Comparison of ENCODE assay signal across 8 mouse cellular contexts in the genomic region with DNA sequence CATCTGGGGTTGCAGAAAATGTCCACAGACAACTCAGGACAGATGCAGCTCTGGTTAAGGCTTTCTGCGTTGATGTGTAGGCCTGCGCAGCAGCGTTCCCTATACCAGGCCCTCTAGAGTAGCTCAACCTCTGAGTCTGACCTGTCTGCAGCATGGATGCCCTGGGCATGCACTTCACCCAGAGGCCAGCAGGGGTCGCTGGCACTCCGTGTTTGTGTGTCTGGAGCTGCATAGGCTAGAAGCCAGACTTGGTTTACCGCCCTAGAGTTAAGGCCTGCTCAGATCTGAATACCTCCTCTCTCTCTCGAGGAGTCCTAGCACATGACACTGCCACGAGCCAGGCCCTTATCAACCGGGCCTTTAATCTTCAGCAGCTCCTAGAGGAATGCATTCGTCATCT.
DNase-seq lines count a peak whose midpoint lies in the region.

No protein-coding gene starts in this region.

- DNase-seq in adipocyte (ENCODE audit: low spot score) = peak; percentile 71
- DNase-seq in embryo, embryonic 10 days (ENCODE audit: low spot score) = peak; percentile 84
- DNase-seq in gastrocnemius, postnatal 10 days = peak; percentile 83
- DNase-seq in induced T-regulatory cell, adult 2 months (ENCODE audit: low read depth) = peak; percentile 78
- peak; percentile 54 to 86 for DNase-seq in left cerebral cortex, adult 8-10 months (ENCODE audit: low spot score in 2 of 2)
- DNase-seq in mesoderm, embryonic 11.5 days (ENCODE audit: low read depth, low spot score) = peak; percentile 87
- peak; percentile 68 for DNase-seq in right cerebral cortex, postnatal 25 days
- DNase-seq in yolk sac, embryonic 10.5 days (ENCODE audit: low spot score) = peak; percentile 75

Comparison
In these comparisons a context has a peak if more than half of its experiments do, and no peak if none do; other contexts are left out.
1. Peak in every context shown above with its lines: DNase-seq.